Mouse (Mus musculus) ES-Bruce4 (cell line): ENCODE results near the gene Ric8b.

Experiments
- CTCF ChIP-seq: IDR thresholded peaks from one replicate; pipeline ENCODE4 v1.8.1; 2011; ENCODE audit warnings: low read depth, low read length
- EP300 ChIP-seq: IDR thresholded peaks from 2 replicates; pipeline ENCODE4 v1.6.1; 2011; ENCODE audit warnings: low read depth, low read length; ENCODE audit not compliant: insufficient read depth
- POLR2A ChIP-seq: IDR thresholded peaks from one replicate; pipeline ENCODE4 v1.8.1; 2011; ENCODE audit warnings: low read length; ENCODE audit not compliant: insufficient read depth

- no peak for TF ChIP-seq POLR2A
- TF ChIP-seq CTCF = no peak
- no peak for TF ChIP-seq EP300
Measured at GRCm38 (mm10) chr10:84935553-84936209, 18.3 kb downstream of the Ric8b start.
